Mouse (Mus musculus) gastrocnemius, postnatal 10 days (tissue): ENCODE results near the gene Hoga1. TPM values are rescaled to one million over a fixed set of nuclear protein-coding genes. Genes with fewer than 3 reads are reported as not detected.

Experiments
- total RNA-seq, 2 experiments: library from RNA; stranded (reverse); gene quantifications; 2 replicates each; pipeline ENCODE4 v1.2.3; 2021

Hoga1 gene
- total RNA-seq, 2 experiments from 2014 or later: 4.5 to 4.6 TPM

Other genes starting within 250 kb of the Hoga1 start
- gene Arhgap19, start 243.6 kb upstream of the Hoga1 start, total RNA-seq: 10 to 100 TPM in 1 of 2 experiments, 1 to 10 TPM in 1; 9.5 to 11.6 TPM
- gene Frat1, start 215.6 kb upstream of the Hoga1 start, total RNA-seq: 1 to 10 TPM; 5.6 to 6.1 TPM
- 10 to 100 TPM; 17.3 to 23.7 TPM for gene Frat2, start 197.5 kb upstream of the Hoga1 start, total RNA-seq
- gene Rrp12, start 149.4 kb upstream of the Hoga1 start, total RNA-seq: 10 to 100 TPM; 27.6 to 28.4 TPM
- 10 to 100 TPM; 31.3 to 34.2 TPM for gene Pgam1, start 133.7 kb upstream of the Hoga1 start, total RNA-seq
- gene Exosc1, start 112.2 kb upstream of the Hoga1 start, total RNA-seq: 10 to 100 TPM; 18.2 to 20.1 TPM
- 10 to 100 TPM; 22.7 to 31.3 TPM for gene Zdhhc16, start 112.1 kb upstream of the Hoga1 start, total RNA-seq
- 10 to 100 TPM in 1 of 2 experiments, 1 to 10 TPM in 1; 9.2 to 12.9 TPM for gene Mms19, start 64.5 kb upstream of the Hoga1 start, total RNA-seq
- 10 to 100 TPM; 23.3 to 27.6 TPM for gene Ubtd1, start 63.8 kb upstream of the Hoga1 start, total RNA-seq
- 10 to 100 TPM; 65.0 to 72.7 TPM for gene Ankrd2, start 9.6 kb upstream of the Hoga1 start, total RNA-seq
- gene 4933411K16Rik, start 6.6 kb downstream of the Hoga1 start, total RNA-seq: under 1 TPM; 0.40 to 0.50 TPM
- gene Morn4, start 40.7 kb downstream of the Hoga1 start, total RNA-seq: 1 to 10 TPM; 1.8 to 2.6 TPM
- 10 to 100 TPM; 13.3 to 14.7 TPM for gene Pi4k2a, start 44.9 kb downstream of the Hoga1 start, total RNA-seq
- gene Avpi1, start 83.4 kb downstream of the Hoga1 start, total RNA-seq: 10 to 100 TPM in 1 of 2 experiments, 1 to 10 TPM in 1; 8.3 to 10.3 TPM
- 10 to 100 TPM; 16.9 to 23.5 TPM for gene Marveld1, start 101.8 kb downstream of the Hoga1 start, total RNA-seq
- gene Zfyve27, start 118.3 kb downstream of the Hoga1 start, total RNA-seq: 10 to 100 TPM; 12.5 to 17.4 TPM
- 1 to 10 TPM; 5.7 to 6.8 TPM for gene Sfrp5, start 156.6 kb downstream of the Hoga1 start, total RNA-seq
- 1 to 10 TPM; 3.2 to 5.5 TPM for gene Golga7b, start 202.0 kb downstream of the Hoga1 start, total RNA-seq